Mouse (Mus musculus): ENCODE data around the gene Cdc42bpg.

Cdc42bpg gene

DNA sequence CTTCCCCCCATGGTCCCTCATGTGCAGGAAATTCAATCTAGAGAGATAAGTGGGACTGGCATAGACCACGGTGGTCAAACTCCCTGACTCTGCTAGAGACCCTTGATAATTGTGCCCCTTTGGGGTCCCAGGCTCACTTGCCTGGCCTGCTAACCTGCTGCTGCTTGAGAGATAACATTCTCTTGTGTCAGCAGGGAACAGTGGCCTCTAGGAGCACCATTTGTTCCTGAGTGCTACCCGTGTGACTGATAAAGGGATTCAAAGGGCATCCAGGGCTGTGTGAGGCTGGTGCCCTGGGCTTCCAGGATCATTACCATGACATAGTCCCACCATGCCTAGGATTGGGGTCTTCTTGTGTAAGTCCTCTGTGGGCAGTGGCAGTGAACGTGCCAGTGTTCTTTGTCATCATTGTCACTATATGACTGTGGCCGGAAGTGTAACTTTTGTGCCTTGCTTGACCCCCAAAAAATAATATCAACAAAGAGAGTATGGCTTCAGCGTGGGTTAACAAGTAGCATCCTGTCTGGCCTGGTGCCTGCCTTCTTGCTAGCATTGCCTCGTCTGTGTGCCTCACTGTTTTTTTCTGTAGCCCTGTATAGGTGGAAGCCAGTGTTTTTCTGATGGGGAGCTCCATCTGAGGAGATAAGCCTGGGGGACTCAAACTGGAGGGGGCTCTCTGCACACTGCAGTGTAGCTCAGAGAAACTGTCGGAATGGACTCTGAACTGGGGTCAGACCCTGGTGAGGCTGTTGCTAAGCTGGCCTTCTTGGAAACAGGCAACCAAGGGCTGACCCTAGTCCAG is 20.4 kb upstream of the Cdc42bpg start:
- peak; percentile 74; the same call in 1 of the 2 replicates for TF ChIP-seq GATA4 (IDR thresholded peaks at IDR 0.05; ENCODE audit: insufficient replicate concordance, low read length)

DNA sequence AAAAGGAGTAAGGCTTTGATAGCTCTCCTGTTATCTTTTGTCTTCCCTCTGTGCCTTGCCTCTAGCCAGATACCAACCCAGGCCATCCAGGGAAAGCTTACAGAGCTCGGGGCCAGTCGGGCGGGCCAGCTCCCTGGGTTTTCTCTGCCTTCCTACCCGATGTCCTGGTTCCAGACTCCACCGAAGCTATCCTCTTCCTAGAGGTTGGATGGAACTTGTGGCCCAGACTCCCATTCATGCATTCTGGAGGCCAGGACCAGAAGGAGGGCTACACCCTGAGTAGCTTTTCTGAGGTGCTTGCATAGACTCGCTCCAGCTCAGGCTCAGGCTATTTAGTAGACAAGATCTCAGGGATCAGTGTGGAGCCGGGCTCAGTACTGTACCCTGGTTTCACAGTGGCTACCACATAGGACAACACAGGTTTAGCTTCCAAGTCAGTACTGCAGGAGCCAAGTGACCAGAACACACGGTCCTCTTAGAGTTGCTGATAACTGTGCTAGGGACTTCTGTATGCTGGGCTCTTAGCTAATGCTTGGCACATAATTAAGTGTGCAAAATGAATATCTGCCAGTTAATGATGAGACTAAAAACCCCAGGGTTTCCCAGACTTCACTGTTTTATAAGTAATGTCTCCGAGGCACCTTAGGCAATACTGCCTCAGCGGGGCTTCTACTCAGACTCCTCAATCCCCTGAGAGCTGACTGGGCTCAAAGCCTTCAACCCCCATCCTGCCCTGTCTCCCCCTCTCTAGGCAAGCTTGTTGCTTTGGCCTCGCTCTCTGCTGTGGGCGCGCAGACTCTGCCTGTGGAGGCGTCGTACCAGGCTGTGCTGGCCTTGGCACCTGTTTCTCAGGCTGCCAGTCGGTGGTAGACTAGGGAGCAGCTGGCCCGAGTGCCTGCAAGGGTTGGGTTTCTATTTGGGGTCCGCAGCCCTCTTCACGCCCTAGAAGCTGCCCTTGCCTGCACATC is 19.5 kb upstream of the Cdc42bpg start:
- TF ChIP-seq GATA4 (IDR thresholded peaks at IDR 0.05; ENCODE audit: insufficient replicate concordance, low read length), result no peak

DNA sequence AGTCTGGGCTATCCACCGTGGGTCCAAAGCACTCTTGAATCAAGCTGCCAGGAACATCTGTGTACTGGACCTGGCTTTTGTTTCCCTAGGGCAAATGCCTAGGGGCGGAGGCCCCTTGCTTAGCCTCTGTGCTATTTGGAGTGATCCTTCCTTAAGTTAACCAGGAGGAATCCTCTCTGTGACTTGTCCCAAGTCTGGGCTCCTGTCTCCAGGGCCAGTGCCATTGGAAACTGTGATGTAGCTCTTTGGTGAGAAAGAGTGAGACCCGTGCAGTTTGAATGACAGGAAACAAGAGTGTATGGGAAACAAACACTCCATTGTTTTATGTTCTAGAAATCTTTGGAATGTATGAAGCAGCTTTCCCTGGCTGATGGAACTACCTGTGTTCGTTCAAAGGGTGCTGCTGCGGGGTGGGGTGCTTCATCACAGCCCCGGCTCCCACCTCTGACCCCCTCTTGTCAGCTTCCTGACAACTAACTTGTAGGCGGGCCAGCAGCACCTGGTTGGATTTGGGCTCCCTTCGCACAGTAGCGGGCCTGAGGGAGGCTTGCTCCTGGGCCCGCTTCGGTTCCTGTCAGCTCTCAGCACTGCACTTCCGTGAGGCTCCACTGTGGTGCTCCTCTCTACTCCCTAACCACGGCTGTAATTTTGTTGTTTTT is 17.9 kb upstream of the Cdc42bpg start:
- TF ChIP-seq GATA4 (IDR thresholded peaks at IDR 0.05; ENCODE audit: insufficient replicate concordance, low read length), result no peak

DNA sequence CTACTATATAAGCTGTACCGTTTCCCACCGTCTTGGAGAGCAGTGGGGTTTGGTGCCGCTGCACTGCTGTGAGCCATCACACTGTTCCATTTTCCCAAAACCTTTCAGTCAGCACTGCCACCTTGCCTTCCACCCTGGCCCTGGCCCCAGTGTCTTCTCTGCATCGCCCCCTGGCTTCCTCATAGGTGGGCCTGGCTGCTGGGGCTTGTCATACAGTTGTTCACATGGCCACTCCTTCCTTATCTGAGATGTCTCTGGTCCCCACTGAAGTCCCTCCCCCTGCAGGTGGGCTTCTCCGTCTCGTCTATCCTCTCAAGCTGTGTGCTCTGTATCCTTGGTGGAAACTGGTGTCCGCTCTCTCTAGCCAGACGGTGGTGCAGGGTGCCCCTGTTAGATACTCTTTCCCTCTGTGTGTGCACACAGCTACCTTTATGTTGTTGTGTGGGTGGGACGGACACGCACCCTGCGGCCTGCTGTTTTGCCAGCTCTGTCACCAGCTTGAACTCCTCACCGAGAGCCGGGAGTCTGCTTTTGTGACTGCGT is 16.5 kb upstream of the Cdc42bpg start:
- TF ChIP-seq GATA4 (IDR thresholded peaks at IDR 0.05; ENCODE audit: insufficient replicate concordance, low read length), result no peak

DNA sequence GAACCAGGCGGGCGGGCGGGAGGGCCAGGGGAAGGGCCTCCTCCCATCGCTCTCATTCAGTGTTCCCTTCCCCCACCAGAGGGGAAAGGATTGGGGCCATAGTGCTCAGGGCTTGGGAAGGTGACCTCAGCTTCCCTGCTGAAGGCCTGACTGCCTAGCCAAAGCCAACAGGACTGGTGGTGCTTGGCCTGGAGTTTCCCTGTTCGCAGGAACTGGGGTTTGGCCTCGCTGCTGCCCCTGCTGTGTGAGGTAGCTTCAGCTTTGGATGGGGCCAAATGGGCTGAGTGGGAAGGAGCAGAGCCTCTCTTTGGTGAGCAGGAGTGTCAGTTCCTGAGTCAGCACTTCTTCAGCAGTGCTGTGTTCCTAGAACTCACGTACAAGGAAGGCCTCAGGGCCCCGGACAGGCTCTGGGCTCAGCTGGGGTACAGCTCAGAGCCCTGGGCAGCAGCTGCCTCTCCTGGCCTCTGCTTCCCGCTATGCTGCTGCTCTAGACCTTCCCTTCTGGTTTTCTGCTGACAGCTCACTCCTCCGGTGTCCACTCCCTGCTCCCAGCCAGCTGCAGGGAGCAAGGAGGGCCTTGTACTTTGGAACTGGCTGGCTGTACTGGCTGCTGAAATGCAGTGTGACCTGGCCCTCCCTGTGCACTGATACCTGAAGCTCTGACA is 15.0 kb upstream of the Cdc42bpg start:
- no peak for TF ChIP-seq GATA4 (IDR thresholded peaks at IDR 0.05; ENCODE audit: insufficient replicate concordance, low read length)

DNA sequence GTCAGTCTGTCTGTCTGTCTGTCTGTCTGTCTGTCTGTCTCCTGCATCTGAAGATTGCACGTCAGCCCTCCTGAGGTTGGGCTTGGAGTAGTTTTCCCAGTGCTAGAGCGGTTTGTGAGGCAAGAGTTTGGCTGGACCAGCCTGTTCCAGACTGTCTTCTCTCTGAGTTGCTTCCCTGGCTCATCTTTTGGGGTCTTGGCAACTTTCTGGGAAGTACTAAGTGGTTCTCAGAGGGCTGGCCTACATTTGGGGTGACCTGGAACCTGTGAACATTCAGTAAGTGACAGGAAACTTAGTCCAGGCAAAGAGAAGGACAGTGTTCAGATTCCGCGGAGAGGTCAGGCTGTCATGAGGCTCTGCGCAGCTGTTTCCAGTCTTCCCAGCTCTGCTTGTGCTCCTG is 14.0 kb upstream of the Cdc42bpg start:
- no peak for TF ChIP-seq GATA4 (IDR thresholded peaks at IDR 0.05; ENCODE audit: insufficient replicate concordance, low read length)

DNA sequence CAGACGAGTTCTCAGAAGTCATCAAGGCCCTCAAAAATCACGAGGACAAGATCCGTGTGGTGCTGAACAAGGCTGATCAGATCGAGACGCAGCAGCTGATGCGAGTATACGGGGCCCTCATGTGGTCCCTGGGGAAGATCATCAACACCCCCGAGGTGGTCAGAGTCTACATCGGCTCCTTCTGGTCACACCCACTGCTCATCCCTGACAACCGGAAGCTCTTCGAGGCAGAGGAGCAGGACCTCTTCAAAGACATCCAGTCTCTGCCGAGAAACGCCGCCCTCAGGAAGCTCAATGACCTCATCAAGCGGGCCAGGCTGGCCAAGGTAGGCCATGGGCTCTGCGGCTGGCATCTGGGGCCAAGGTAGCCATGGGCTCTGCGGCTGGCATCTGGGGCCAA is 12.0 kb upstream of the Cdc42bpg start:
- TF ChIP-seq GATA4 (IDR thresholded peaks at IDR 0.05; ENCODE audit: insufficient replicate concordance, low read length), result no peak

DNA sequence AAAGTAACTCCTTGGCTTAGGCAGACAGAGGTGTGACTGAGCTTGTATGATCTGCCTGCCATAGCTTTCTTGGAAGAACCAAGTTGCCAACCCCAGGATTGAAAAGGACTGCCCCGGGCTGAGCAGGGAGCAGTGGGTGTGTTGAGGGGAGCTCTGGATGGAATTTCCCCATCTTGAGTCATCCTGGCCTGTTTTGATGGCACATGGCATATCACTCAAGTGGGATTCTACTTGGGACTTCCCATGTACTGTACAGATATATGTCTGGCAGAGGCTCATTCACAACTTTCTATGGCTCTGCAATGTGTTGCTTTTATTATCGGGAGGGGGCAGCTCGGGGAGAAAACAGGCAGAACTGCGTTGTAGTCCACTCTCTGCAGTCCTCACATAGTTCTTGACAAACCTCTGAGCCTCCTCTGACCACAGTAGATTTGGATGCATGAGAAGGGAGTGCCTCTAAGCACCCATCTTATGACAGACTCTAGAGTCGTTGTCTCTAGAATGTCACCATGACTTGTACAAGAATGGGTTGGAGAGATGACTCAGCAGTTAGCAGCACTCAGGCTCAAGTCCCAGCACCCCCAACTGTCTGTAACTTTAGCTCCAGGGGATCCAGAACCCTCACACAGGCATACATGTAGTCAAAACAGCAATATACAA is 9.6 kb upstream of the Cdc42bpg start:
- no peak for TF ChIP-seq GATA4 (IDR thresholded peaks at IDR 0.05; ENCODE audit: insufficient replicate concordance, low read length)

DNA sequence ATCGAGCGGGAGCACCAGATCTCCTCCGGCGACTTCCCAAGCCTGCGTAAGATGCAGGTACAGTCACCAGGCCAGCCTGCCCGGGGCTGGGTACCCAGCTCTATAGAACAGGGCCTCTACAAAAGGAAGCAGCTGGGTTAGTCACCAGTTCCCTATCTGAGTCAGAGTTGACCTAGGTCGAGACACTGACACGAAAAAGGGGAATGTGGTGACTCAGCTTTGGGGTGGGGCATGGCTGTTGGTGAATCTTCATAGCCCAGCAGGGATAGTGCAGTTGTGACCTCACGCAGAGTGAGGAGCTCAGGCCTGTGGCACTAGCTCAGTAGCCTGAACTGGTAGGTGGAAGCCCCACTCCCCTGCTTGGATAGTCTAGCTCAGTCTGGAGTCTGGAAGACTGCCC is 8.6 kb upstream of the Cdc42bpg start:
- TF ChIP-seq GATA4 (IDR thresholded peaks at IDR 0.05; ENCODE audit: insufficient replicate concordance, low read length), result no peak

DNA sequence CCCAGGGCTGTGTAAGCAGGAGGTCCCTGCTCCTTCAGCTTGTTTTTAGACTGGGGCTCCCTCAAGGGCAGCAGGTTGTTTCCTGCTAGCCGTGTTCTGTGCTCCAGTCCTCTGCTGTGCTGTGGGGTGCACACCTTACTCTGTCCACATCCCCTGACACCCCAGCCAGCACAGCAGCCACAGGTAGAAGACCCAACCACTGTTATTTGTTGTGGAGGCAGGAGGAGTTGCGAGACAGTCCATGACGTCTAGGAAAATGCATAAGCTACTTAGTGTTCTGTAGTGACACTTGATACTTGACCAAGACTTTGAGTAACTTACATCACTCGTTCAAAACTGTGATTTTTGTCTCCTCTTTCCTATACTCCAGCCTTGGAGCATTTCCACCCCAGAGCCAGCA is 7.3 kb upstream of the Cdc42bpg start:
- no peak for TF ChIP-seq GATA4 (IDR thresholded peaks at IDR 0.05; ENCODE audit: insufficient replicate concordance, low read length)

DNA sequence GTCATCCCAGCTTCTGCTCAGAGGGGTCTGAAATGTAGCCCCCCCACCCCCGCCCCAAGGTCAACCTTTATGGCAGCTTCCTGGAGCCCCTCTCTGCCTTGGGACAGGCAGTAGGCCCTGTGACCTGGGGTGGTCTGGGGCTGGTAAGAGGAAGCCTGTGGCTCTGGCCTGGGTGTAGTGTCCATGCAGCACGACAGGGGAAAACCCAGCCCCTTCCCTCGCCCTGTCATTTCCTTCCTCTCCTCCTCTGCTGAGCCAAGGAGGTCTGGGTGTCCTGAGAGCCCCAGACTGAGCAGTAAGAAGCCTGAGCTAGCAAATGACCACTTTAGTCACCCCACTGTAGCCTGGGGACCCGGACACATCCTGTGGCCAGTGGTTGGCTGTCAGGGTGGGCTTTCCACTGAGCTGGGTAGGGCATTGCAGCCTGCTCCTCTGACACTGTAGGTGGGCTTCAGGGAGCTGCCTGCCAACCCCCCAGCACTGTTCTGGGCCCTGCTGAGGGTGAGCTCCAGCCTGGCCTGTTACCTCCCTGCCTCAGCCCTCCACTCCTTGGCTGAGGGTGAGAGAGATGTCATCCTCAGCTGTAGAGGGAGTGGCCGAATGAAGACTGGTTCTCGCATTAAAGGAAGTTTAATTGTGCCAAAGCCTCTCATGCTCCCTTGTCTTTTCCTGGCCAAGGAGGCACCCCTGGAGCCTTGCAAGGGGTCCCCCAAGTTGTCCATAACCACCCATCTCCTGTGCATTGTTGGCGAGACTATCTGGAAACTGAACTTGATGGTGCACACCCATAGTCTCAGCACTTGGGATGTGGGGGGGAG is 6.6 kb upstream of the Cdc42bpg start:
- no peak for TF ChIP-seq GATA4 (IDR thresholded peaks at IDR 0.05; ENCODE audit: insufficient replicate concordance, low read length)

DNA sequence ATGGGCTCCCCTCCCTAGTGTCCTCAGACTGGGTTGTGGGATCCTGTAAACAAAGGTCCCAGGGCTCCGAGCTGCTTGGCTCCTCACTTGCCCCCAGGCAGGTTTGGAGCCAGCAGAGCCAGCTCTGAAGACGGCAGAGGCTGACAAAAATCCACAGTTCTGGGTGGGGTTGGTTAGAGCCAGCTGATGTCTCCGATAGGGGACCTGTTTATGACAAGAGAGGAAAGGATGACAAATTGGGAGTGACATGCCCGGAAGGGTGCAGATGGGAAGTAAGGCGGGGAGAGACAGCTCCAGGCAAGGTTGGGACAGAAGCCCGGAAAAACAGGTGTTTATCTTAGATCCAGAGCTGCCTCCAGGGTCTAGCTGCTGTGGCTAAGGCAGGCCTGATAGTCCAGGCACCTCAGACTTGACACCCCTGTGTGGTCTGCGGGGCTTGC is 5.8 kb upstream of the Cdc42bpg start:
- no peak for TF ChIP-seq GATA4 (IDR thresholded peaks at IDR 0.05; ENCODE audit: insufficient replicate concordance, low read length)

DNA sequence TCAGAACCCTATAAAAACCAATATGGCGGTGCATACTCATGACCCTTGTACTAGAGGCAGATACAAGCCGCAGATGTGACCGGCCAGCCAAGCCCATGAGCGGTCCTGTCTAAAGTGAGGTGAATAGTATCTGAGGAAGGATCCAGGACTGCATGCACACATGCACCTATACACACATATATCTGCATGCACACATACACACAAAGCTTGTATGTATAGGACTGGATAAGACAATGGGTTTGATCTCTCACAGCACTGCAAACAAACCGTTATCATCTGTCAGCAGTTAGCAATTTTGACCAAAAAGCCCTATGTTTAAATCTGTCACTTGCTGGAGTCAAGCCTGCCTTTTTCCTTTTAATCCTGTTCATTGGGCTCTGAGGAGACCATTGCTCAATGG is 4.1 kb upstream of the Cdc42bpg start:
- no peak for TF ChIP-seq GATA4 (IDR thresholded peaks at IDR 0.05; ENCODE audit: insufficient replicate concordance, low read length)

Data from liver, adult (tissue).